Mouse (Mus musculus) kidney, postnatal 0 days (tissue): Measurements from ENCODE around the gene Macf1. TPM values are rescaled to one million over a fixed set of nuclear protein-coding genes. Genes with fewer than 3 reads are reported as not detected.
A peak's percentile ranks its signal among the peaks of the same experiment; 100 is the strongest.
"Not testable (repeated sequence)": the region's sequence is repeated elsewhere in the genome, so short reads cannot be mapped to it uniquely, and the experiment has no call there.

Experiments
- ATAC-seq: fragments of 200-750 bp; cut with Nextera tagmentation; replicated peaks from 2 replicates; pipeline ENCODE4 v1.8.0; 2017; ENCODE audit warnings: low read depth, moderate number of reproducible peaks, moderate TSS enrichment, moderate library complexity; ENCODE audit not compliant: low FRiP score
- DNase-seq: peaks from one replicate; pipeline ENCODE4 v3.0.0-alpha.2; 2016; ENCODE audit warnings: low spot score
- H3K27ac ChIP-seq: fragments of 300-500 bp; sonication (generic); 2 replicates; pipeline ENCODE4 v1.5.1; 2014; ENCODE audit warnings: mild to moderate bottlenecking
- H3K27me3 ChIP-seq: fragments of 300-500 bp; sonication (generic); 2 replicates; pipeline ENCODE4 v1.6.1; 2014; ENCODE audit warnings: low read length, mixed read lengths; ENCODE audit not compliant: insufficient read depth
- H3K36me3 ChIP-seq: fragments of 300-500 bp; sonication (generic); 2 replicates; pipeline ENCODE4 v1.6.1; 2014; ENCODE audit warnings: low read length, mixed read lengths; ENCODE audit not compliant: insufficient read depth
- H3K4me1 ChIP-seq: fragments of 300-500 bp; sonication (generic); replicated peaks from 2 replicates; pipeline ENCODE4 v1.6.1; 2014; ENCODE audit warnings: antibody characterized with exemption, low read length, mixed read lengths; ENCODE audit not compliant: insufficient read depth
- H3K4me2 ChIP-seq: fragments of 300-500 bp; sonication (generic); 2 replicates; pipeline ENCODE4 v1.6.1; 2014; ENCODE audit warnings: mild to moderate bottlenecking, low read length, moderate library complexity, mixed read lengths
- H3K4me3 ChIP-seq: fragments of 300-500 bp; sonication (generic); replicated peaks from 2 replicates; pipeline ENCODE4 v1.5.1; 2014; ENCODE audit warnings: low read depth, low read length
- H3K9ac ChIP-seq: fragments of 300-500 bp; sonication (generic); 2 replicates; pipeline ENCODE4 v1.6.1; 2014; ENCODE audit warnings: low read depth, low read length
- H3K9me3 ChIP-seq: fragments of 300-500 bp; sonication (generic); replicated peaks from 2 replicates; pipeline ENCODE4 v1.6.1; 2016; ENCODE audit warnings: low read length, inconsistent platforms, mixed read lengths
- CTCF ChIP-seq: IDR thresholded peaks from 2 replicates; pipeline ENCODE4 v1.5.1; 2016; ENCODE audit warnings: antibody characterized with exemption, low read depth, mild to moderate bottlenecking, moderate library complexity
- WGBS: fragments of 180-500 bp; shearing (Covaris S2); extraction: QIAGEN DNeasy Blood & Tissue Kit; methylation state at CpG from one replicate; pipeline ENCODE4 v1.1.7; 2014; 5-methylcytosine and 5-hydroxymethylcytosine counted together
- polyA plus RNA-seq: library from polyadenylated mRNA; unstranded; fragments of >200 nt; fragmentation: Nextera tagmentation; extraction: Ambion mirVana; gene quantifications from 2 replicates; pipeline ENCODE4 v1.2.1, GENCODE M21; 2015

Gene Macf1
- polyA plus RNA-seq, 1 experiment from 2014 or later, result 33.8 TPM

GRCm38 (mm10) chr4:123658175-123658574 lies 26.0 kb downstream of the Macf1 start:
- H3K36me3 ChIP-seq, result peaks cover 4% of the 10 kb centered on the region; the same call in 1 of the 2 replicates
- 86% methylated on average over 1 of the region's 1 CpGs for WGBS
- H3K4me1 ChIP-seq, result peaks cover 7% of the 10 kb centered on the region; the same call in 1 of the 2 replicates
- H3K4me2 ChIP-seq, result no peak overlapping the region
- no peak overlapping the region for H3K4me3 ChIP-seq
- DNase-seq (no peak), ATAC-seq (no peak)
- H3K9me3 ChIP-seq, result no peaks in the 10 kb centered on the region
- TF ChIP-seq CTCF, result no peak
- no peaks in the 10 kb centered on the region for H3K27me3 ChIP-seq
- H3K27ac ChIP-seq, result no peak overlapping the region
- H3K9ac ChIP-seq, result no peak overlapping the region

- no peak overlapping the region for H3K9ac ChIP-seq
- no peaks in the 10 kb centered on the region for H3K9me3 ChIP-seq
- no peak overlapping the region for H3K4me2 ChIP-seq
- peaks cover 4% of the 10 kb centered on the region; the same call in 1 of the 2 replicates for H3K36me3 ChIP-seq
- no peak overlapping the region for H3K4me3 ChIP-seq
- TF ChIP-seq CTCF, result no peak
- no peaks in the 10 kb centered on the region for H3K27me3 ChIP-seq
- H3K27ac ChIP-seq, result no peak overlapping the region
- H3K4me1 ChIP-seq, result no peaks in the 10 kb centered on the region
- 84% methylated on average over 5 of the region's 5 CpGs for WGBS
- ATAC-seq (no peak), DNase-seq (no peak)
Observed at GRCm38 (mm10) chr4:123655245-123655644, 28.9 kb downstream of the Macf1 start.

GRCm38 (mm10) chr4:123654566-123654965 lies 29.6 kb downstream of the Macf1 start:
- 95% methylated on average over 4 of the region's 4 CpGs for whole genome bisulfite sequencing
- Histone ChIP-seq H3K9me3 (no peaks in the 10 kb centered on the region), H3K27ac (no peak overlapping the region), H3K27me3 (no peaks in the 10 kb centered on the region), H3K4me2 (no peak overlapping the region), H3K4me1 (no peaks in the 10 kb centered on the region), H3K9ac (no peak overlapping the region), H3K36me3 (peaks cover 4% of the 10 kb centered on the region; the same call in 1 of the 2 replicates), H3K4me3 (no peak overlapping the region)
- no peak for TF ChIP-seq CTCF
- DNase-seq (no peak), ATAC-seq (no peak)

GRCm38 (mm10) chr4:123653446-123653845 lies 30.7 kb downstream of the Macf1 start:
- not testable (repeated sequence) for H3K9ac ChIP-seq, H3K4me1 ChIP-seq, H3K4me3 ChIP-seq, H3K4me2 ChIP-seq, ATAC-seq, H3K36me3 ChIP-seq, H3K27ac ChIP-seq, DNase-seq, H3K27me3 ChIP-seq, H3K9me3 ChIP-seq
- 96% methylated on average over 5 of the region's 5 CpGs for WGBS

- no peak overlapping the region for H3K27ac ChIP-seq
- ATAC-seq (no peak), DNase-seq (no peak)
- WGBS, result 77% methylated on average over 3 of the region's 3 CpGs
- no peaks in the 10 kb centered on the region for H3K4me1 ChIP-seq
- H3K27me3 ChIP-seq, result no peaks in the 10 kb centered on the region
- H3K4me2 ChIP-seq, result no peak overlapping the region
- no peak overlapping the region for H3K9ac ChIP-seq
- peaks cover 4% of the 10 kb centered on the region; the same call in 1 of the 2 replicates for H3K36me3 ChIP-seq
- no peak overlapping the region for H3K4me3 ChIP-seq
- no peaks in the 10 kb centered on the region for H3K9me3 ChIP-seq
- no peak for TF ChIP-seq CTCF
Observed at GRCm38 (mm10) chr4:123652130-123652529, 32.0 kb downstream of the Macf1 start.

GRCm38 (mm10) chr4:123649131-123649530 lies 35.0 kb downstream of the Macf1 start:
- H3K4me1 ChIP-seq, result no peaks in the 10 kb centered on the region
- H3K4me3 ChIP-seq, result no peak overlapping the region
- H3K9me3 ChIP-seq, result no peaks in the 10 kb centered on the region
- ATAC-seq (no peak), DNase-seq (no peak)
- H3K27me3 ChIP-seq, result no peaks in the 10 kb centered on the region
- H3K27ac ChIP-seq, result no peak overlapping the region
- TF ChIP-seq CTCF, result no peak
- no peaks in the 10 kb centered on the region for H3K36me3 ChIP-seq
- H3K9ac ChIP-seq, result no peak overlapping the region
- 76% methylated on average over 6 of the region's 6 CpGs for WGBS
- no peak overlapping the region for H3K4me2 ChIP-seq

GRCm38 (mm10) chr4:123647668-123648067 lies 36.5 kb downstream of the Macf1 start:
- no peak overlapping the region for H3K9ac ChIP-seq
- no peak for TF ChIP-seq CTCF
- no peak overlapping the region for H3K4me2 ChIP-seq
- ATAC-seq, result no peak; the same call in 1 of the 2 replicates
- H3K9me3 ChIP-seq, result no peaks in the 10 kb centered on the region
- H3K27ac ChIP-seq, result peak overlapping the region; percentile 63
- 64% methylated on average over 4 of the region's 4 CpGs for WGBS
- no peaks in the 10 kb centered on the region for H3K4me1 ChIP-seq
- no peaks in the 10 kb centered on the region for H3K36me3 ChIP-seq
- DNase-seq, result no peak
- no peaks in the 10 kb centered on the region for H3K27me3 ChIP-seq
- H3K4me3 ChIP-seq, result no peak overlapping the region
